Mouse (Mus musculus) kidney, postnatal 14 days (tissue): ENCODE measurements at regions not wholly inside any gene's neighbourhood (a gene's known extent, or its start where the extent isn't known, plus 50 kb on each side); places are given as distances from the start of the nearest gene placed in this dataset.
A peak's percentile ranks its signal among the peaks of the same experiment; 100 is the strongest.

Experiments used
- DNase-seq: peaks from one replicate; pipeline ENCODE4 v3.0.0; 2022; ENCODE audit warnings: mixed read lengths

GRCm38 (mm10) chr16:29802603-29803002, 223.5 kb downstream of the Opa1 start:
- DNase-seq: peak; percentile 17

GRCm38 (mm10) chr16:29807859-29808258, 228.7 kb downstream of the Opa1 start:
- DNase-seq: no peak

GRCm38 (mm10) chr16:29808851-29809250, 229.7 kb downstream of the Opa1 start:
- no peak for DNase-seq

- DNase-seq: no peak
Observed at GRCm38 (mm10) chr16:29813411-29814038, 234.4 kb downstream of the Opa1 start.

GRCm38 (mm10) chr16:29814039-29814438, 234.9 kb downstream of the Opa1 start:
- DNase-seq: peak; percentile 92

GRCm38 (mm10) chr16:29814655-29815054, 235.5 kb downstream of the Opa1 start:
- DNase-seq: no peak

- DNase-seq: no peak
Observed at GRCm38 (mm10) chr16:29815200-29815599, 236.1 kb downstream of the Opa1 start.

- peak; percentile 18 for DNase-seq
Observed at GRCm38 (mm10) chr16:29815632-29816337, 236.7 kb downstream of the Opa1 start.

GRCm38 (mm10) chr16:29816681-29817369, 237.7 kb downstream of the Opa1 start:
- DNase-seq: no peak

GRCm38 (mm10) chr16:29818807-29819440, 239.8 kb downstream of the Opa1 start:
- DNase-seq: no peak

- no peak for DNase-seq
Observed at GRCm38 (mm10) chr16:29820704-29821103, 241.6 kb downstream of the Opa1 start.

GRCm38 (mm10) chr16:29822110-29822509, 242.1 kb upstream of the Hes1 start:
- no peak for DNase-seq

GRCm38 (mm10) chr16:29822843-29823401, 241.3 kb upstream of the Hes1 start:
- no peak for DNase-seq

GRCm38 (mm10) chr16:29826927-29827326, 237.3 kb upstream of the Hes1 start:
- no peak for DNase-seq

- no peak for DNase-seq
Observed at GRCm38 (mm10) chr16:29827776-29828175, 236.4 kb upstream of the Hes1 start.

GRCm38 (mm10) chr16:29829457-29829856, 234.7 kb upstream of the Hes1 start:
- DNase-seq: peak; percentile 54

GRCm38 (mm10) chr16:29830101-29830500, 234.1 kb upstream of the Hes1 start:
- no peak for DNase-seq

GRCm38 (mm10) chr16:29833298-29833697, 230.9 kb upstream of the Hes1 start:
- no peak for DNase-seq

GRCm38 (mm10) chr16:29833875-29834274, 230.3 kb upstream of the Hes1 start:
- DNase-seq: no peak

GRCm38 (mm10) chr16:29834669-29835068, 229.5 kb upstream of the Hes1 start:
- DNase-seq: no peak

GRCm38 (mm10) chr16:29837025-29837629, 227.1 kb upstream of the Hes1 start:
- DNase-seq: no peak

- DNase-seq: no peak
Observed at GRCm38 (mm10) chr16:29837874-29838273, 226.3 kb upstream of the Hes1 start.
